Mouse (Mus musculus): ENCODE measurements around the gene Vmn1r226. TPM values are rescaled to one million over a fixed set of nuclear protein-coding genes. Genes with fewer than 3 reads are reported as not detected.

The Vmn1r226 gene
- not detected for total RNA-seq (2023)

GRCm38 (mm10) chr17:20682543-20682942 is at the start of gene Vmn1r226:
Vmn1r226 (plus strand) TSS chr17:20682843.

GRCm38 (mm10) chr17:20729543-20729942 is 46.9 kb downstream of the Vmn1r226 start, which contains the start of gene Vmn1r227:
Vmn1r227 (plus strand) TSS chr17:20729843.

Other genes with a start within 250 kb of the Vmn1r226 start
- gene Vmn2r108, start 201.5 kb upstream of the Vmn1r226 start, total RNA-seq (2023), result not detected
- not detected for gene Vmn1r225, start 184.7 kb upstream of the Vmn1r226 start, total RNA-seq (2023)
- not detected for gene Vmn2r109, start 118.1 kb upstream of the Vmn1r226 start, total RNA-seq (2023)
- not detected for gene Vmn2r110, start 86.4 kb upstream of the Vmn1r226 start, total RNA-seq (2023)
- gene Fpr-rs3, start 58.0 kb upstream of the Vmn1r226 start, total RNA-seq (2023), result not detected
- gene Vmn1r227, start 47.0 kb downstream of the Vmn1r226 start, total RNA-seq (2023), result not detected
- gene Vmn1r228, start 103.3 kb downstream of the Vmn1r226 start, total RNA-seq (2023), result not detected
- gene Vmn1r229, start 128.7 kb downstream of the Vmn1r226 start, total RNA-seq (2023), result not detected
- gene Vmn1r230, start 157.6 kb downstream of the Vmn1r226 start, total RNA-seq (2023), result not detected
- not detected for gene Vmn1r231, start 222.2 kb downstream of the Vmn1r226 start, total RNA-seq (2023)
- gene Vmn1r232, start 236.9 kb downstream of the Vmn1r226 start, total RNA-seq (2023), result not detected

Data from CD4-positive naive resting alpha-beta T cell, adult 57 days (primary cell).